Mouse (Mus musculus): ENCODE results near the gene Isyna1. TPM values are rescaled to one million over a fixed set of nuclear protein-coding genes. Genes with fewer than 3 reads are reported as not detected.

Isyna1 gene
- polyA plus RNA-seq, 1 experiment from 2014 or later, result 82.4 TPM

DNA sequence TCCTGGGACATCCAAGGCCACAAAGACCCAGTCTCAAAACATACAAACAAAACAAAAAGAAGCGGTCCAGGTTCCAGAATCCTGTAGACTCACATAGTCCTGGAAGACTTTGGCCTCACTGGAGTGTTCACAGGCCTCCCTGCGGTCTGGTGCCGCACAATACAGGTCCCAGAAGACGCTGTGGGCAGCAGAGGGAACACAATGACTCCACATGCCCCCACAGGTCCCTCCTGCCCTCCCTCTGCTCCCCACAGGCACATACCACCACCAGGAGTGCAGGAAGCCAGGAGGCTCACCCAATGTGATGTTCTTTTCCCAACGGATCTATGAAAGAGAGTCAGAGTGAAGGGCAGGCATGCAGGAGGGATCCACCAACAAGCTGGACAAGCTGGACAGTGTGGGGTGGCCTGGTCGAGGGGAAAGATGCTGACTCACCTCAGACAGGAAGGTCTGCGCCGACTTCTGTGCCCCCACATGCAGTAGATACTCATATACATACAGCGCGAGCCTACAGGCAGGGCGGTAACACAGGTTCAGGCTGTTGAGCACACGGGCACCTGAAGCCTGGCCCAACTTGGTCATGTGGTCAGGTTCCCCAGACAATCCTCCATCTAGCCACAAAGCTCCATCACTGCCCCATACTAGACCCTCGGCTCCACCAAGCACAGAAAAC, 8.1 kb downstream of the Isyna1 start:
- 94% methylated on average over 13 of the region's 13 CpGs for WGBS
- Histone ChIP-seq H3K27ac (ENCODE audit: low read length) (no peak overlapping the region), H3K36me3 (ENCODE audit: control insufficient read depth, insufficient read depth, low read length) (peaks cover 12% of the 10 kb centered on the region; the same call in 1 of the 2 replicates), H3K27me3 (ENCODE audit: control insufficient read depth, insufficient read depth, low read length) (no peaks in the 10 kb centered on the region), H3K4me1 (ENCODE audit: control insufficient read depth, insufficient read depth, low read length) (peaks cover 42% of the 10 kb centered on the region; the same call in 1 of the 2 replicates), H3K9me3 (ENCODE audit: control insufficient read depth, low read depth, low read length) (peaks cover 4% of the 10 kb centered on the region; the same call in 1 of the 2 replicates), H3K4me2 (replicated peaks; ENCODE audit: low read depth, low read length) (no peak overlapping the region), H3K4me3 (ENCODE audit: low read depth, low read length) (no peak overlapping the region), H3K9ac (replicated peaks; ENCODE audit: low read depth, low read length) (no peak overlapping the region)
- no peak for ATAC-seq (ENCODE audit: insufficient number of reproducible peaks, insufficient read depth, low FRiP score, low read depth)

DNA sequence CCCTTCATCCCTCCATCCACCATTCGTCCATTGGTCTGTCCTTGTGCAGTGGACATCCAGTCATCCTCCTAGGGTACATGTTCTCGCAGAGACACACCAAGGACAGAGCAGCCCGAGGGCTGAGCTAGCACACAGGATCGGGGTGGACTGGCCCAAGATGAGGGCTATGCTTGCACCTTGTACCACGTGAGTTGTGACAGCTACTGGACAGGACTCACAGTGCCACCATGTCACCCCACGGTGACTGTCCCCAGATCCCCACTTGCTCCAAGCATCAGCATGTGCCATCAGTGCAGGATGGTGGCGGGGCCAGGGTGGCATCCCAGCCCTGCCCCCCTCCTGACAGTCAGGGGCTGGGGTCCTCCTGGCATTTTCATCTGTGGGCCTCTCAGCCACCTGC, 10.4 kb downstream of the Isyna1 start:
- Histone ChIP-seq H3K4me2 (replicated peaks; ENCODE audit: low read depth, low read length) (no peak overlapping the region), H3K9me3 (ENCODE audit: control insufficient read depth, low read depth, low read length) (peaks cover 4% of the 10 kb centered on the region; the same call in 1 of the 2 replicates), H3K9ac (replicated peaks; ENCODE audit: low read depth, low read length) (no peak overlapping the region), H3K4me1 (ENCODE audit: control insufficient read depth, insufficient read depth, low read length) (peaks cover 27% of the 10 kb centered on the region; the same call in 1 of the 2 replicates), H3K27ac (ENCODE audit: low read length) (no peak overlapping the region), H3K4me3 (ENCODE audit: low read depth, low read length) (no peak overlapping the region), H3K36me3 (ENCODE audit: control insufficient read depth, insufficient read depth, low read length) (peaks cover 12% of the 10 kb centered on the region; the same call in 1 of the 2 replicates), H3K27me3 (ENCODE audit: control insufficient read depth, insufficient read depth, low read length) (no peaks in the 10 kb centered on the region)
- no peak for ATAC-seq (ENCODE audit: insufficient number of reproducible peaks, insufficient read depth, low FRiP score, low read depth)
- 83% methylated on average over 7 of the region's 7 CpGs for WGBS

GRCm38 (mm10) chr8:70605871-70606779, 12.0 kb downstream of the Isyna1 start:
- H3K36me3 ChIP-seq (ENCODE audit: control insufficient read depth, insufficient read depth, low read length), result peaks cover 12% of the 10 kb centered on the region; the same call in 1 of the 2 replicates
- H3K4me3 ChIP-seq (ENCODE audit: low read depth, low read length), result no peak overlapping the region
- no peaks in the 10 kb centered on the region for H3K27me3 ChIP-seq (ENCODE audit: control insufficient read depth, insufficient read depth, low read length)
- H3K9me3 ChIP-seq (ENCODE audit: control insufficient read depth, low read depth, low read length), result peaks cover 4% of the 10 kb centered on the region; the same call in 1 of the 2 replicates
- no peak overlapping the region for H3K27ac ChIP-seq (ENCODE audit: low read length)
- WGBS, result 88% methylated on average over 9 of the region's 9 CpGs
- H3K4me2 ChIP-seq (replicated peaks; ENCODE audit: low read depth, low read length), result peak overlapping the region; percentile 98; the same call in 1 of the 2 replicates
- peaks cover 16% of the 10 kb centered on the region; the same call in 1 of the 2 replicates for H3K4me1 ChIP-seq (ENCODE audit: control insufficient read depth, insufficient read depth, low read length)
- no peak overlapping the region for H3K9ac ChIP-seq (replicated peaks; ENCODE audit: low read depth, low read length)
- no peak for ATAC-seq (ENCODE audit: insufficient number of reproducible peaks, insufficient read depth, low FRiP score, low read depth)

- H3K36me3 ChIP-seq (ENCODE audit: control insufficient read depth, insufficient read depth, low read length), result peaks cover 11% of the 10 kb centered on the region; the same call in 1 of the 2 replicates
- H3K27me3 ChIP-seq (ENCODE audit: control insufficient read depth, insufficient read depth, low read length), result no peaks in the 10 kb centered on the region
- ATAC-seq (ENCODE audit: insufficient number of reproducible peaks, insufficient read depth, low FRiP score, low read depth), result no peak
- peak overlapping the region; percentile 98 for H3K4me2 ChIP-seq (replicated peaks; ENCODE audit: low read depth, low read length)
- no peak overlapping the region for H3K27ac ChIP-seq (ENCODE audit: low read length)
- peak overlapping the region; percentile 84 for H3K4me3 ChIP-seq (ENCODE audit: low read depth, low read length)
- 0 out of 2 replicates have a peak, but pooled peaks cover 1% of the 10 kb centered on the region for H3K9me3 ChIP-seq (ENCODE audit: control insufficient read depth, low read depth, low read length)
- H3K4me1 ChIP-seq (ENCODE audit: control insufficient read depth, insufficient read depth, low read length), result peaks cover 13% of the 10 kb centered on the region; the same call in 1 of the 2 replicates
- H3K9ac ChIP-seq (replicated peaks; ENCODE audit: low read depth, low read length), result 0 out of 2 replicates have a peak overlapping the region, but pooled peaks have one; percentile 66
- WGBS, result 56% methylated on average over 18 of the region's 18 CpGs
These were observed 12.8 kb downstream of the Isyna1 start for GRCm38 (mm10) chr8:70606780-70607602.

DNA sequence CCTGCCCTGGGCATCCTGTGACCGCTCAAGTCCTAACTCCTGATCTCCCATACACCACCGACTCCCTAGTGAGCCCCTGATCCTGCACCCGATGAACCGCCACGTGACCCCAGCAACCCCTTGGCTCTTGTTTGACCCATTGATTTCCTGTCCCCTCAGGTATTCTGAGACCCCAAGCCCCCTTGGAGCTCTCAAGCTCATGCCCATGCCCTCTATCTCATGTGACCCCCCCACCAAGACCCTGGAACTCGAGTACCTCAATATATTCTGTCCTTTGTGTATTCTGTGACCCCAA, 13.4 kb downstream of the Isyna1 start:
- Histone ChIP-seq H3K9me3 (ENCODE audit: control insufficient read depth, low read depth, low read length) (no peaks in the 10 kb centered on the region), H3K4me2 (replicated peaks; ENCODE audit: low read depth, low read length) (peak overlapping the region; percentile 98), H3K4me3 (ENCODE audit: low read depth, low read length) (peak overlapping the region; percentile 84), H3K36me3 (ENCODE audit: control insufficient read depth, insufficient read depth, low read length) (peaks cover 5% of the 10 kb centered on the region; the same call in 1 of the 2 replicates), H3K9ac (replicated peaks; ENCODE audit: low read depth, low read length) (peak overlapping the region; percentile 66), H3K27me3 (ENCODE audit: control insufficient read depth, insufficient read depth, low read length) (no peaks in the 10 kb centered on the region), H3K27ac (ENCODE audit: low read length) (peak overlapping the region; percentile 99; the same call in 1 of the 2 replicates), H3K4me1 (ENCODE audit: control insufficient read depth, insufficient read depth, low read length) (peaks cover 13% of the 10 kb centered on the region; the same call in 1 of the 2 replicates)
- WGBS, result 27% methylated on average over 6 of the region's 6 CpGs
- ATAC-seq (ENCODE audit: insufficient number of reproducible peaks, insufficient read depth, low FRiP score, low read depth), result no peak

DNA sequence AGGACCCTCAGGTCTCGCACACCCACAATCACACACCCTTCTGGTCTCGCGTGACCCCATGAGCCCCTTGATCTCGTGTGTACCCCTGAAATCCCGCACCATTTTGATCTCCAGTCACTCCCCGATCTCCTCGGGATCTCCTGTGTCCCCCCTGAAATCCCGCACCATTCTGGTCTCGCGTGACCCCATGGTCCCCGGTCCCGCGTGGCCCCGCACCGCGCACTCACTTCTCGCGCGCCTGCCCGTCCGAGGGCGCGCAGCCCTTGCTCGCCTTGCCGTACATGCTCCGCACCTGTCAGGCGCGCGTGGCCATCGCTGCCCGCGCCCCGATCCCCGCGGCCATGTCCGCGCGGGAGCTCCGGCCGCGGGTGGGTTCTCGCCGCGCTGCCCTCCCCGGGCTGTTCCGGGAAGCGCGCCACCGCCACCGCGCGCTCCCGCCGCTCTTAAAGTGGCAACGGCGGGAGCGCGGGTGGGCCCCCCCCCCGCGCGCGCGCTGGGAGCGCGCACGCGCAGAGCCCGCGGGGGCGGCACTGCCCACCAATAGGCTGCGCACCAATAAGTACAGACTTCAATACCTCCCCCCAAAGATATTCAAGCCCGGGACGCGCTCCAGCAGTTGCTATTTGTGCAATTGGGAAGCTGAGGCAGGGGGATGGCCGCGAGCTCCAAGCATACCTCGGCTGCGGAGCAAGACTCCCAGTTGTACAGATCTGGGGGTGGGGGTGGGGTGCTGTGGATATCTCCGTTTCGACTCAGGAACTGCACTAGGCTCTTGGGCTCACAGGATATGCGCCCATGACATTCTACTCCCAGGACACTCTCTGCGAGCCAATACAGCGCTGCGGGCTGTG, 13.9 kb downstream of the Isyna1 start:
- H3K4me2 ChIP-seq (replicated peaks; ENCODE audit: low read depth, low read length), result peak overlapping the region; percentile 98
- peak overlapping the region; percentile 99 for H3K27ac ChIP-seq (ENCODE audit: low read length)
- H3K36me3 ChIP-seq (ENCODE audit: control insufficient read depth, insufficient read depth, low read length), result no peaks in the 10 kb centered on the region
- no peak for ATAC-seq (ENCODE audit: insufficient number of reproducible peaks, insufficient read depth, low FRiP score, low read depth)
- peak overlapping the region; percentile 66 for H3K9ac ChIP-seq (replicated peaks; ENCODE audit: low read depth, low read length)
- no peaks in the 10 kb centered on the region for H3K9me3 ChIP-seq (ENCODE audit: control insufficient read depth, low read depth, low read length)
- WGBS, result under 1% methylated on average over 84 of the region's 84 CpGs
- H3K27me3 ChIP-seq (ENCODE audit: control insufficient read depth, insufficient read depth, low read length), result no peaks in the 10 kb centered on the region
- peaks cover 13% of the 10 kb centered on the region; the same call in 1 of the 2 replicates for H3K4me1 ChIP-seq (ENCODE audit: control insufficient read depth, insufficient read depth, low read length)
- peak overlapping the region; percentile 84 for H3K4me3 ChIP-seq (ENCODE audit: low read depth, low read length)

DNA sequence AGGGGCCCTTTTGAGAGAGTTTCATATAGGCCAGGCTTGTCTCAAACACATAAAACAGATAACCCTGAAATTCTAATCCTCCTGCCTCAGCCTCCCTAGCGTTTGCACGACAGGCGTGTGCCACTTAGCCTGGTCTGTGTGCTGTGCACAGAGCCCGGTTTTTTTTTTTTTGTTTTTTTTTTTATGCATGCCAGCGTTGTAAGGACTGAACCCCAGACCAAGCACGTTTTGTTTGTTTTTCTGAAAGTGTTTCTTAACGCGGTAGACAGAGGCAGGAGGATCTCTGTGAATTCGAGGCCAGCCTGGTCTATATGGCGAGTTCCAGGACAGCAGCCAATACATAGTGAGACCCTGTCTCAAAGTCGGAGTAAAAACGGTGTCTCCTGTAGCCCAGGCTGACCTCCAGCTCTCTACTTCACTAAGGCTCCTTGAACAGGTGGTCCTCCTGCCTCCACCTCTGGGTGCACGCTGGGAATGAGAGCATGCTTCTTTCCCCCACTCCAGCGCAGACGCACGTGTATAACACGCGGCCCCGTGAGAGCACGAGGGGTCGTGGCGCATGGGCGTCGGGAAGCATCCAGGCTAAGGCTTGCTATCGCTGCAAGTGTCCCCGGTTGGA, 14.7 kb downstream of the Isyna1 start, which contains the start of gene Ssbp4:
Gene Ssbp4, minus strand, starts transcription at position 124 of the 619 bp plus-strand sequence.
- H3K27ac ChIP-seq (ENCODE audit: low read length), result peak within 1 kb of the TSS; percentile 99
- H3K27me3 ChIP-seq (ENCODE audit: control insufficient read depth, insufficient read depth, low read length), result no peaks in the 10 kb centered on the region
- ATAC-seq (ENCODE audit: insufficient number of reproducible peaks, insufficient read depth, low FRiP score, low read depth), result no peak
- peak within 1 kb of the TSS; percentile 98 for H3K4me2 ChIP-seq (replicated peaks; ENCODE audit: low read depth, low read length)
- H3K4me1 ChIP-seq (ENCODE audit: control insufficient read depth, insufficient read depth, low read length), result peaks cover 16% of the 10 kb centered on the region; the same call in 1 of the 2 replicates
- WGBS, result 4% methylated on average over 26 of the region's 26 CpGs
- H3K36me3 ChIP-seq (ENCODE audit: control insufficient read depth, insufficient read depth, low read length), result no peaks in the 10 kb centered on the region
- H3K4me3 ChIP-seq (ENCODE audit: low read depth, low read length), result peak within 1 kb of the TSS; percentile 84
- H3K9ac ChIP-seq (replicated peaks; ENCODE audit: low read depth, low read length), result peak within 1 kb of the TSS; percentile 77
- H3K9me3 ChIP-seq (ENCODE audit: control insufficient read depth, low read depth, low read length), result no peaks in the 10 kb centered on the region
